Comparison of ENCODE assay signal across 10 mouse cellular contexts in genomic region chr4:100779023-100779422, GRCm38 (mm10). TPM values are rescaled to one million over a fixed set of nuclear protein-coding genes. Genes with fewer than 3 reads are reported as not detected.
A peak's percentile ranks its signal among the peaks of the same experiment; 100 is the strongest.
DNase-seq lines count a peak whose midpoint lies in the region; ATAC-seq lines count a peak whose summit lies in the region.
"Had no signal": no experiment of that assay in that cellular context is flagged by ENCODE, and none has a peak within 500 bp of the region (broad histone marks: within the 10 kb centered on the region; RNA-seq: fewer than 3 reads in every experiment).

No protein-coding gene starts in this region.

- H3K4me3 ChIP-seq in heart, embryonic 16.5 days (ENCODE audit: low read length), result peak overlapping the region; percentile 62
- peak overlapping the region; percentile 99 for H3K4me3 ChIP-seq in embryonic facial prominence, embryonic 11.5 days (ENCODE audit: low read depth, low read length)
- peak overlapping the region; percentile 64 for H3K4me3 ChIP-seq in hindbrain, embryonic 13.5 days
- peak overlapping the region; percentile 99 for H3K4me3 ChIP-seq in midbrain, embryonic 14.5 days (replicated peaks; ENCODE audit: low read depth, low read length)
- H3K4me3 ChIP-seq: megakaryocyte, embryonic 14.5 days had no signal

- no peaks in the 10 kb centered on the region for H3K9me3 ChIP-seq in heart, embryonic 16.5 days (replicated peaks; ENCODE audit: control insufficient read depth, low read length)
- H3K9me3 ChIP-seq in embryonic facial prominence, embryonic 11.5 days (replicated peaks; ENCODE audit: control insufficient read depth, low read length), result no peaks in the 10 kb centered on the region
- H3K9me3 ChIP-seq in hindbrain, embryonic 13.5 days, result no peaks in the 10 kb centered on the region
- no peaks in the 10 kb centered on the region for H3K9me3 ChIP-seq in midbrain, embryonic 14.5 days (ENCODE audit: control insufficient read depth, low read length)

- no peaks in the 10 kb centered on the region for H3K27me3 ChIP-seq in heart, embryonic 16.5 days (ENCODE audit: control insufficient read depth, insufficient read depth, low read length)
- no peaks in the 10 kb centered on the region for H3K27me3 ChIP-seq in embryonic facial prominence, embryonic 11.5 days (ENCODE audit: control insufficient read depth, insufficient read depth, low read length)
- no peaks in the 10 kb centered on the region for H3K27me3 ChIP-seq in hindbrain, embryonic 13.5 days
- H3K27me3 ChIP-seq in midbrain, embryonic 14.5 days (ENCODE audit: control insufficient read depth, insufficient read depth, low read length), result no peaks in the 10 kb centered on the region

- H3K9ac ChIP-seq in heart, embryonic 16.5 days (ENCODE audit: low read length), result peak overlapping the region; percentile 95; the same call in 1 of the 2 replicates
- H3K9ac ChIP-seq in embryonic facial prominence, embryonic 11.5 days (replicated peaks; ENCODE audit: low read length), result peak overlapping the region; percentile 29
- H3K9ac ChIP-seq in hindbrain, embryonic 13.5 days, result peak overlapping the region; percentile 96
- H3K9ac ChIP-seq in midbrain, embryonic 14.5 days (replicated peaks; ENCODE audit: low read length), result peak overlapping the region; percentile 94

- no peak overlapping the region for H3K27ac ChIP-seq in heart, embryonic 16.5 days (ENCODE audit: low read length)
- H3K27ac ChIP-seq in embryonic facial prominence, embryonic 11.5 days (replicated peaks; ENCODE audit: low read depth, low read length), result no peak overlapping the region
- no peak overlapping the region for H3K27ac ChIP-seq in hindbrain, embryonic 13.5 days
- peak overlapping the region; percentile 47 for H3K27ac ChIP-seq in midbrain, embryonic 14.5 days (replicated peaks; ENCODE audit: low read depth, low read length)

- DNase-seq in heart, adult 18-20 months, result no peak
- no peak for DNase-seq in embryonic facial prominence, embryonic 11.5 days (ENCODE audit: low spot score)
- no peak for DNase-seq in midbrain, embryonic 14.5 days
- no peak for DNase-seq in natural killer cell, adult 2 months (ENCODE audit: low spot score in 2 of 2)
- DNase-seq in adrenal gland, adult 8-10 months, result no peak
- no peak for DNase-seq in lung, postnatal 25 days (ENCODE audit: low spot score)
- DNase-seq: cerebellum, adult 8-10 months had no signal

- H3K4me2 ChIP-seq in heart, embryonic 16.5 days (ENCODE audit: low read depth, low read length), result peak overlapping the region; percentile 91
- peak overlapping the region; percentile 77 for H3K4me2 ChIP-seq in embryonic facial prominence, embryonic 11.5 days (ENCODE audit: low read depth, low read length)
- peak overlapping the region; percentile 82 for H3K4me2 ChIP-seq in hindbrain, embryonic 13.5 days
- H3K4me2 ChIP-seq in midbrain, embryonic 14.5 days (ENCODE audit: low read length), result peak overlapping the region; percentile 89

- no peak for ATAC-seq in heart, embryonic 16.5 days (replicated peaks; ENCODE audit: extremely low read depth, insufficient read depth, low FRiP score)
- no peak for ATAC-seq in embryonic facial prominence, embryonic 11.5 days (replicated peaks; ENCODE audit: insufficient number of reproducible peaks, low FRiP score, low TSS enrichment, low read depth)
- ATAC-seq in hindbrain, embryonic 13.5 days (ENCODE audit: low FRiP score), result no peak
- no peak for ATAC-seq in midbrain, embryonic 14.5 days (ENCODE audit: low FRiP score, low TSS enrichment)

- 52% methylated on average over 4 of the region's 4 CpGs for WGBS in heart, embryonic 16.5 days
- 10% methylated on average over 4 of the region's 4 CpGs for WGBS in embryonic facial prominence, embryonic 11.5 days
- 5% methylated on average over 4 of the region's 4 CpGs for WGBS in hindbrain, embryonic 13.5 days
- WGBS in midbrain, embryonic 14.5 days, result 4% methylated on average over 4 of the region's 4 CpGs

- H3K36me3 ChIP-seq in heart, embryonic 16.5 days (ENCODE audit: control insufficient read depth, insufficient read depth), result no peaks in the 10 kb centered on the region
- no peaks in the 10 kb centered on the region for H3K36me3 ChIP-seq in embryonic facial prominence, embryonic 11.5 days (replicated peaks; ENCODE audit: control insufficient read depth, insufficient read depth, low read depth, low read length)
- H3K36me3 ChIP-seq in hindbrain, embryonic 13.5 days, result no peaks in the 10 kb centered on the region; the same call in 1 of the 2 replicates
- no peaks in the 10 kb centered on the region for H3K36me3 ChIP-seq in midbrain, embryonic 14.5 days (ENCODE audit: control insufficient read depth, insufficient read depth, low read length)

- H3K4me1 ChIP-seq in heart, embryonic 16.5 days (ENCODE audit: control insufficient read depth, insufficient read depth, low read length), result peaks cover 31% of the 10 kb centered on the region
- no peaks in the 10 kb centered on the region; the same call in 1 of the 2 replicates for H3K4me1 ChIP-seq in embryonic facial prominence, embryonic 11.5 days (ENCODE audit: control insufficient read depth, insufficient read depth, low read length)
- peaks cover 49% of the 10 kb centered on the region for H3K4me1 ChIP-seq in hindbrain, embryonic 13.5 days (replicated peaks)
- peaks cover 39% of the 10 kb centered on the region for H3K4me1 ChIP-seq in midbrain, embryonic 14.5 days (ENCODE audit: control insufficient read depth, insufficient read depth, low read length)

RNA-seq across cellular contexts. Expression of gene Cachd1, which starts 2.5 kb away (rescaled TPM):
- 4.6 and 8.9 TPM in 2 replicates for polyA plus RNA-seq in heart, embryonic 16.5 days (2015; fragmentation: Nextera tagmentation; extraction: Ambion mirVana)
- 1 to 10 TPM; 2.9 to 4.3 TPM for total RNA-seq in heart, adult 18-20 months (2021)
- 27.3 and 28.0 TPM in 2 replicates for polyA plus RNA-seq in embryonic facial prominence, embryonic 11.5 days (2014; fragmentation: Nextera tagmentation; extraction: Ambion mirVana)
- 16.7 and 21.7 TPM in 2 replicates for polyA plus RNA-seq in hindbrain, embryonic 13.5 days (2015; fragmentation: Nextera tagmentation; extraction: Ambion mirVana)
- polyA plus RNA-seq in midbrain, embryonic 14.5 days (2014; fragmentation: Nextera tagmentation; extraction: Ambion mirVana), result 50.0 TPM in 2 replicates
- 10 to 100 TPM; 12.4 to 15.3 (median 13.5) TPM for total RNA-seq in adrenal gland, adult 8-10 months (2022)

Comparison
In these comparisons a context has a peak if more than half of its experiments do, and no peak if none do; other contexts are left out.
1. H3K9ac ChIP-seq: peak in every context shown above with its lines; median percentile 96 in hindbrain, embryonic 13.5 days; 95 in heart, embryonic 16.5 days; 94 in midbrain, embryonic 14.5 days; 29 in embryonic facial prominence, embryonic 11.5 days.